Mouse (Mus musculus) inflammation-experienced regulatory T-cells, adult 16 weeks (primary cell): ENCODE measurements around the gene Alg14. TPM values are rescaled to one million over a fixed set of nuclear protein-coding genes. Genes with fewer than 3 reads are reported as not detected.

Experiments used
- polyA plus RNA-seq: library from polyadenylated mRNA; unstranded; fragments of 100-300 nt; shearing (Covaris generic); gene quantifications from one replicate; pipeline ENCODE4 v1.2.1, GENCODE M21; 2017

The Alg14 gene
- 26.6 TPM for polyA plus RNA-seq

DNA sequence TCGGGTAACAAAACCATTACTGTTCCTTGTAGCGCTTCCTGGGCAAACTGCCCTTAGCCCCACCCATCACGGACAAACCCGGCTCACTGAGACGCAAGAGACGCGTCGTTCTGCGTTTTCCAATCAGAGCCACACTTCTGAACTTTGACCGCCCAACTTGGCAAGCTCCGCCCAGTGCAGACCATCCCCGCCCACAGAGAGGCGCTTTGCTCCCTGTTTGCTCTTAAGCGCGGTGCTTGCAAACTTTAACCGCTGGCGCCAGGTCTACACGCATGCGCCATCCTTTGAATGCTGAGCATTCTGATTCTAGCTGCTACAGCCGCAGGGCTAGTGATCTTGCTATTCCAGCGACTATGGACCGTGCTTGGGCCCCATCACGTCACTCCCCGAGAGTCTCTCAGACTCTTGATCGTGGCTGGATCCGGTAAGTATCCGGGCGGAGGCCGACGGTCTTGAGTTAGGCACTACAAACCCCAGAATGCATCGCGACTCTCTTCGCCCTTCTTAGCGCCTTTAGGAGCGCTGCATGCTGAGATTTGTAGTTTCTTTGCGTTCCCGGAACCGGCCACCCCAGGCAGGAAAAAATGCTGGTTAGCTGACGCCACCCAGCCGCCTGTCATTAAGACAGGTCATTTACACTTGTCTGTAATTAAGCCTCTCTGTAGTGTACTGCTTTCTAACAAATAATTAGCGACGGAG, at the start of gene Alg14:
Alg14 (plus strand) TSS at position 214 of the 699 bp plus-strand sequence.

GRCm38 (mm10) chr3:121282998-121283397, 8.6 kb upstream of the Alg14 start, which contains the start of gene Tmem56:
TSS of gene Tmem56 (minus strand) at chr3:121283098.

Other genes with a start within 250 kb of the Alg14 start
- gene Rwdd3, start 120.1 kb upstream of the Alg14 start, polyA plus RNA-seq: 7.2 TPM
- not detected for gene Tmem56, start 8.7 kb upstream of the Alg14 start, polyA plus RNA-seq
- 9.2 TPM for gene Cnn3, start 134.7 kb downstream of the Alg14 start, polyA plus RNA-seq
- not detected for gene Slc44a3, start 240.6 kb downstream of the Alg14 start, polyA plus RNA-seq